In the genomic region with DNA sequence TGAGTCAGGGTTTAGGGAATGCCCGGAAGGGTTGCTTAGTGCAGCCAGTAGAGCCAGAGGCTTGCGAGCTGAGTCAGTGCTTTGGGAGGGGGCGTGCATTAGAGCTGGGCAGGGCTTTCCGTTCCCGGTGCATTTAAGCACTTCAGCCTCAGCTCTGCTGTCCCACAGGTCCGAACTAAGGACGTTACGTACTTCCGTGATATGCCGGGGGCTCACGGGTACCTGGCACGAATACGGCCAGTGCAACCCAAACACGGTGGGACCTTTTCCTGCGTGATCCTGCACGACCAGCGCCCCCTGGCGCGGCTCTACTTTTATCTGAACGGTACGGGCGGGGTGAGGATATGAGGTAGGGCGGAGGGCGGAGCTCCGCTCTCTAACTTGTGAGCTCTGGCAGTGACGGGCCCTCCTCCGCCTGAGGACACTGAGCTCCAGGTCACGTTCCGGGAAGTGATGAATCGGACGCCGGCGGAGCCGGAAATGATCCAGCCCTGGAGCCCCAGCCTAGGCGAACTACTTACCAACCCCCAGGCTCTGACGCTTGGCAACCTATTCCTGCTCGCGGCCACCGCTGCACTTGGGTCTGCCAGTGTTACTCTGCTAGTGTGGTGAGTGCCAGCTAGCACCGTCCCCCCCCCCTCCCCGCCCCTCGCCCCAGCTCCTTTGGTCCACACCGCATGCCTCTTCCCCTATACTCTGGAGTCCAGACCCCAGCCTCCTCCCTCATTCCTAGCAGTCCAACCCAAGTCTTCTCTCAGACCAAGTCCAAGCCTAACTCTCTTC, we compare ENCODE assay signal across 8 mouse cellular contexts. TPM values are rescaled to one million over a fixed set of nuclear protein-coding genes. Genes with fewer than 3 reads are reported as not detected.
DNase-seq lines count a peak whose midpoint lies in the region; ATAC-seq and TF ChIP-seq lines count a peak whose summit lies in the region.

No protein-coding gene starts in this region.

- peak overlapping the region; percentile 71 for H3K4me2 ChIP-seq in kidney, embryonic 15.5 days

- TF ChIP-seq CTCF in bone marrow macrophage, adult 2 months (IDR thresholded peaks at IDR 0.05; ENCODE audit: low read depth, low read length), result peak; percentile 74; the same call in 1 of the 2 replicates
- TF ChIP-seq CTCF in embryonic fibroblast, embryonic 13.5 days (IDR thresholded peaks at IDR 0.05; ENCODE audit: borderline replicate concordance, insufficient read depth, low read length), result peak; percentile 59; the same call in 1 of the 2 replicates

- H3K36me3 ChIP-seq in kidney, embryonic 15.5 days, result peaks cover 76% of the 10 kb centered on the region

- H3K27ac ChIP-seq in bone marrow macrophage, adult 2 months (ENCODE audit: insufficient read depth, low read depth, low read length), result peak overlapping the region; percentile 73
- peak overlapping the region; percentile 88 for H3K27ac ChIP-seq in embryonic fibroblast, embryonic 13.5 days (ENCODE audit: insufficient read depth, low read length)
- H3K27ac ChIP-seq in kidney, embryonic 15.5 days, result peak overlapping the region; percentile 91

- peaks cover 16% of the 10 kb centered on the region for H3K4me1 ChIP-seq in bone marrow macrophage, adult 2 months (ENCODE audit: control insufficient read depth, insufficient read depth, low read length)
- H3K4me1 ChIP-seq in embryonic fibroblast, embryonic 13.5 days (ENCODE audit: control insufficient read depth, insufficient read depth, low read length), result peaks cover 23% of the 10 kb centered on the region
- H3K4me1 ChIP-seq in kidney, embryonic 15.5 days, result peaks cover 54% of the 10 kb centered on the region

- no peaks in the 10 kb centered on the region for H3K9me3 ChIP-seq in kidney, embryonic 15.5 days (replicated peaks)

- peak overlapping the region; percentile 74 for H3K4me3 ChIP-seq in bone marrow macrophage, adult 2 months (ENCODE audit: insufficient read depth, low read length)
- peak overlapping the region; percentile 20 for H3K4me3 ChIP-seq in embryonic fibroblast, embryonic 13.5 days (ENCODE audit: insufficient read depth, low read length)
- peak overlapping the region; percentile 49 for H3K4me3 ChIP-seq in kidney, embryonic 15.5 days (replicated peaks)

- peak; percentile 96 for DNase-seq in A20 (ENCODE audit: low read depth, low spot score)
- peak; percentile 99 for DNase-seq in heart, adult 9 months (ENCODE audit: low spot score in 2 of 2)
- peak; percentile 92 for DNase-seq in liver
- peak; percentile 86 to 91 for DNase-seq in spleen, postnatal 4 days (ENCODE audit: low spot score in 2 of 2)

- under 1% methylated on average over 41 of the region's 43 CpGs for WGBS in kidney, embryonic 15.5 days

- peak overlapping the region; percentile 47 for H3K9ac ChIP-seq in kidney, embryonic 15.5 days

- peak; percentile 98 for ATAC-seq in kidney, embryonic 15.5 days (replicated peaks; ENCODE audit: low FRiP score)
- peak; percentile 93 for ATAC-seq in monocyte, adult 5-6 weeks (replicated peaks; ENCODE audit: insufficient number of reproducible peaks, low FRiP score, low TSS enrichment, poor library complexity, severe bottlenecking)

- no peaks in the 10 kb centered on the region for H3K27me3 ChIP-seq in kidney, embryonic 15.5 days

- TF ChIP-seq POLR2A in bone marrow macrophage, adult 2 months (IDR thresholded peaks at IDR 0.05; ENCODE audit: borderline replicate concordance, low read depth, low read length), result 0 out of 2 replicates have a peak, but pooled peaks have one; percentile 64
- TF ChIP-seq POLR2A in embryonic fibroblast, embryonic 13.5 days (IDR thresholded peaks at IDR 0.05; ENCODE audit: low read depth, low read length), result peak; percentile 63

RNA-seq across cellular contexts. Expression of a gene that starts 11.2 kb away (rescaled TPM):
- polyA plus RNA-seq in bone marrow macrophage, adult 2 months (2012; ENCODE audit: insufficient read depth, insufficient read length, missing spikeins), result 110 and 127 TPM in 2 replicates
- 122 and 140 TPM in 2 replicates for polyA plus RNA-seq in embryonic fibroblast, embryonic 13.5 days (2011; ENCODE audit: insufficient read length, low read depth, missing spikeins)
- polyA plus RNA-seq in kidney, embryonic 15.5 days (2015; fragmentation: Nextera tagmentation; extraction: Ambion mirVana), result 37.3 and 37.7 TPM in 2 replicates
- total RNA-seq in monocyte, adult 5-6 weeks (2017), result 0.10 TPM in 1 of 3 replicates, not detected in the others

RNA-seq across cellular contexts. Expression of a gene that starts 16.9 kb away (rescaled TPM):
- polyA plus RNA-seq in bone marrow macrophage, adult 2 months (2012; ENCODE audit: insufficient read depth, insufficient read length, missing spikeins), result not detected in 2 replicates
- polyA plus RNA-seq in embryonic fibroblast, embryonic 13.5 days (2011; ENCODE audit: insufficient read length, low read depth, missing spikeins), result 0.32 TPM in 1 of 2 replicates, not detected in the other
- polyA plus RNA-seq in kidney, embryonic 15.5 days (2015; fragmentation: Nextera tagmentation; extraction: Ambion mirVana), result 0.88 and 1.1 TPM in 2 replicates
- not detected in 3 replicates for total RNA-seq in monocyte, adult 5-6 weeks (2017)

RNA-seq across cellular contexts. Expression of a gene that starts 45.6 kb away (rescaled TPM):
- polyA plus RNA-seq in bone marrow macrophage, adult 2 months (2012; ENCODE audit: insufficient read depth, insufficient read length, missing spikeins), result 17.9 and 19.5 TPM in 2 replicates
- not detected in 2 replicates for polyA plus RNA-seq in embryonic fibroblast, embryonic 13.5 days (2011; ENCODE audit: insufficient read length, low read depth, missing spikeins)
- polyA plus RNA-seq in kidney, embryonic 15.5 days (2015; fragmentation: Nextera tagmentation; extraction: Ambion mirVana), result 0.32 and 0.73 TPM in 2 replicates
- total RNA-seq in monocyte, adult 5-6 weeks (2017), result 9.8 to 11.3 TPM (median 10.1 TPM) in 3 replicates

RNA-seq across cellular contexts. Expression of a gene that starts 49.5 kb away (rescaled TPM):
- polyA plus RNA-seq in bone marrow macrophage, adult 2 months (2012; ENCODE audit: insufficient read depth, insufficient read length, missing spikeins), result 54.1 and 56.6 TPM in 2 replicates
- polyA plus RNA-seq in embryonic fibroblast, embryonic 13.5 days (2011; ENCODE audit: insufficient read length, low read depth, missing spikeins), result not detected in 2 replicates
- 0.60 and 0.73 TPM in 2 replicates for polyA plus RNA-seq in kidney, embryonic 15.5 days (2015; fragmentation: Nextera tagmentation; extraction: Ambion mirVana)
- 29.1 to 53.2 TPM (median 41.4 TPM) in 3 replicates for total RNA-seq in monocyte, adult 5-6 weeks (2017)

RNA-seq across cellular contexts. Expression of a gene that starts 49.5 kb away (rescaled TPM):
- polyA plus RNA-seq in bone marrow macrophage, adult 2 months (2012; ENCODE audit: insufficient read depth, insufficient read length, missing spikeins), result not detected in 2 replicates
- not detected in 2 replicates for polyA plus RNA-seq in embryonic fibroblast, embryonic 13.5 days (2011; ENCODE audit: insufficient read length, low read depth, missing spikeins)
- polyA plus RNA-seq in kidney, embryonic 15.5 days (2015; fragmentation: Nextera tagmentation; extraction: Ambion mirVana), result not detected in 2 replicates
- not detected in 3 replicates for total RNA-seq in monocyte, adult 5-6 weeks (2017)

Comparison
In these comparisons a context has a peak if more than half of its experiments do, and no peak if none do; other contexts are left out.
1. Peak in every context shown above with its lines: DNase-seq, ATAC-seq, H3K4me3 ChIP-seq and H3K27ac ChIP-seq.
2. H3K4me3 ChIP-seq: peak in every context shown above with its lines; median percentile 74 in bone marrow macrophage, adult 2 months; 49 in kidney, embryonic 15.5 days; 20 in embryonic fibroblast, embryonic 13.5 days.
3. RNA of a gene that starts 45.6 kb away (polyA plus RNA-seq): 17.9 to 19.5 TPM in bone marrow macrophage, adult 2 months; 0.32 to 0.73 TPM in kidney, embryonic 15.5 days and not detected in embryonic fibroblast, embryonic 13.5 days; every median in the first group is over 10 times any median in the second.